Mouse (Mus musculus) ES-E14 (cell line): ENCODE results near the gene BC030499.
A peak's percentile ranks its signal among the peaks of the same experiment; 100 is the strongest.

Experiments used
- MAFK ChIP-seq: IDR thresholded peaks from 2 replicates; pipeline ENCODE4 v1.6.1; 2014; ENCODE audit warnings: mild to moderate bottlenecking, low read depth, low read length, inconsistent platforms; ENCODE audit not compliant: insufficient read depth
- ZC3H11A ChIP-seq: IDR thresholded peaks from 2 replicates; pipeline ENCODE4 v1.6.1; 2012; ENCODE audit warnings: low read depth, mild to moderate bottlenecking, inconsistent platforms, low read length, borderline replicate concordance
- ZNF384 ChIP-seq: IDR thresholded peaks from 2 replicates; pipeline ENCODE4 v1.6.1; 2012; ENCODE audit warnings: low read depth, low read length, inconsistent platforms

DNA sequence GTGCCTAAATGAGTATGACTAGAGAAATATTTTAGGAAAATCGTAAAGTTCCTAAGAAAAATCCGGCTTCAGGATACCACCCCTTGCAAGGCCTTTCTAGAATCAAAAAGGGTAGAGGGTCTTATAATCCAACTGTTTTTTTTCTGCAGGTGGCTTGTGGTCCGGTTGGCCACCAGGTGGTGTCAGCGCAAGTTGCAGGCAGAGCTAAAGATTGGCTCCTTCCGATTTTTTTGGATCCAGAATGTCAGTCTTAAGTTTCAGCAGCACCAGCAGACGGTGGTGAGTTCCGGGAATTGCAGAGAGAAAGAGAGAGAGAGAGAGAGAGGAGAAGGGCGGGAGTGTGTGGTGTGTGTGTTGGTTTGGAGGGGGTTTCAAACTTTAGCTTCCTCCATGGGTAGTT is 28.1 kb upstream of the BC030499 start:
- TF ChIP-seq MAFK, result no peak
- TF ChIP-seq ZNF384, result peak; percentile 89
- TF ChIP-seq ZC3H11A, result no peak
